Mouse (Mus musculus) splenic B cell, adult 2 months (primary cell): ENCODE data around the gene Extl2.

Source experiments
- DNase-seq: peaks from one replicate; pipeline ENCODE4 v3.0.0-alpha.2; 2011; ENCODE audit warnings: low read depth, low spot score
- H3K27me3 ChIP-seq: 2 replicates; pipeline ENCODE4 v1.6.1; 2012; ENCODE audit warnings: mild to moderate bottlenecking, low read length, moderate library complexity, mixed read lengths; ENCODE audit not compliant: control insufficient read depth, poor library complexity, insufficient read depth, severe bottlenecking
- H3K36me3 ChIP-seq: 2 replicates; pipeline ENCODE4 v1.6.1; 2012; ENCODE audit warnings: mild to moderate bottlenecking, low read length, moderate library complexity, mixed read lengths; ENCODE audit not compliant: control insufficient read depth, poor library complexity, insufficient read depth, severe bottlenecking

Gene Extl2

GRCm38 (mm10) chr3:116025701-116026100 is 18.4 kb downstream of the Extl2 start:
- Histone ChIP-seq H3K36me3 (peaks cover 3% of the 10 kb centered on the region; the same call in 1 of the 2 replicates), H3K27me3 (no peaks in the 10 kb centered on the region; the same call in 1 of the 2 replicates)
- DNase-seq, result no peak

GRCm38 (mm10) chr3:116026996-116027395 is 19.7 kb downstream of the Extl2 start:
- Histone ChIP-seq H3K27me3 (no peaks in the 10 kb centered on the region; the same call in 1 of the 2 replicates), H3K36me3 (peaks cover 3% of the 10 kb centered on the region; the same call in 1 of the 2 replicates)
- DNase-seq, result no peak

- Histone ChIP-seq H3K36me3 (no peaks in the 10 kb centered on the region), H3K27me3 (no peaks in the 10 kb centered on the region; the same call in 1 of the 2 replicates)
- no peak for DNase-seq
These were observed 23.0 kb downstream of the Extl2 start for GRCm38 (mm10) chr3:116030152-116030788.

GRCm38 (mm10) chr3:116033218-116033870 is 26.1 kb downstream of the Extl2 start:
- peak; percentile 60 for DNase-seq
- Histone ChIP-seq H3K27me3 (no peaks in the 10 kb centered on the region), H3K36me3 (no peaks in the 10 kb centered on the region)

GRCm38 (mm10) chr3:116033871-116034222 is 26.6 kb downstream of the Extl2 start:
- Histone ChIP-seq H3K36me3 (no peaks in the 10 kb centered on the region), H3K27me3 (no peaks in the 10 kb centered on the region)
- no peak for DNase-seq

- Histone ChIP-seq H3K36me3 (no peaks in the 10 kb centered on the region), H3K27me3 (no peaks in the 10 kb centered on the region; the same call in 1 of the 2 replicates)
- no peak for DNase-seq
These were observed 33.5 kb downstream of the Extl2 start for GRCm38 (mm10) chr3:116040776-116041175.

GRCm38 (mm10) chr3:116046000-116046399 is 38.7 kb downstream of the Extl2 start:
- DNase-seq, result no peak
- no peaks in the 10 kb centered on the region; the same call in 1 of the 2 replicates for H3K27me3 ChIP-seq
- no peaks in the 10 kb centered on the region for H3K36me3 ChIP-seq

GRCm38 (mm10) chr3:116047034-116047433 is 39.8 kb downstream of the Extl2 start:
- no peak for DNase-seq
- Histone ChIP-seq H3K27me3 (no peaks in the 10 kb centered on the region; the same call in 1 of the 2 replicates), H3K36me3 (no peaks in the 10 kb centered on the region)

- Histone ChIP-seq H3K36me3 (no peaks in the 10 kb centered on the region), H3K27me3 (no peaks in the 10 kb centered on the region)
- no peak for DNase-seq
These were observed 49.8 kb downstream of the Extl2 start for GRCm38 (mm10) chr3:116057078-116057477.

GRCm38 (mm10) chr3:116060320-116060719 is 53.1 kb downstream of the Extl2 start:
- Histone ChIP-seq H3K36me3 (no peaks in the 10 kb centered on the region), H3K27me3 (no peaks in the 10 kb centered on the region)
- DNase-seq, result no peak

GRCm38 (mm10) chr3:116062141-116062540 is 54.9 kb downstream of the Extl2 start:
- DNase-seq, result no peak
- no peaks in the 10 kb centered on the region for H3K36me3 ChIP-seq
- no peaks in the 10 kb centered on the region for H3K27me3 ChIP-seq

GRCm38 (mm10) chr3:116072584-116072983 is 65.3 kb downstream of the Extl2 start:
- Histone ChIP-seq H3K27me3 (no peaks in the 10 kb centered on the region), H3K36me3 (no peaks in the 10 kb centered on the region)
- no peak for DNase-seq

GRCm38 (mm10) chr3:116076739-116077138 is 69.5 kb downstream of the Extl2 start:
- no peak for DNase-seq
- Histone ChIP-seq H3K27me3 (no peaks in the 10 kb centered on the region), H3K36me3 (no peaks in the 10 kb centered on the region)

GRCm38 (mm10) chr3:116078490-116078889 is 71.2 kb downstream of the Extl2 start:
- no peak for DNase-seq
- no peaks in the 10 kb centered on the region for H3K36me3 ChIP-seq
- no peaks in the 10 kb centered on the region for H3K27me3 ChIP-seq
